Mouse (Mus musculus): ENCODE measurements around the gene 2610528J11Rik. TPM values are rescaled to one million over a fixed set of nuclear protein-coding genes. Genes with fewer than 3 reads are reported as not detected.
"Not testable (repeated sequence)": the region's sequence is repeated elsewhere in the genome, so short reads cannot be mapped to it uniquely, and the experiment has no call there.

Gene 2610528J11Rik
- total RNA-seq, 2 experiments from 2014 or later, result not detected

DNA sequence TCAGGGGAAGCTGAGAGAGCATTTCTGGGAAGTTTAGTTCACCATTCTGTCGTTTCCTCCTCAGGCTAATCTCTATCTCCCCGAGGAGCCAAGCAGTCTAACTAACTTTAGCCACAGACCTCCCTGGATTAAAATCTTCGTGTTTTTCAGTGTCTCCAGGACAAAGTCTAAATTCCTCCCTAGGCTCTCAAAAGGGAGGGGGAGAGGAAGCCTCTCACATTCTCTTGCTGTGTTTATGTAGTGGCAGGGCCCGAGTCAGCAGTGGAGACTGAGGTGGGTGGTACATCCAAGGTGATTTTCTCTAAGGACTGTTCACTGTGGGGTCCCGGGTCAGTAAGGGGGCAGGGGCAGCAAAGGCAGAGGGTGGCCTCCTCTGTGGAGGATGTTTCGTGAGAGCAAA, 11.0 kb downstream of the 2610528J11Rik start:
- no peak for DNase-seq
- intact Hi-C loops (cut with DNase I), result no loop called here

DNA sequence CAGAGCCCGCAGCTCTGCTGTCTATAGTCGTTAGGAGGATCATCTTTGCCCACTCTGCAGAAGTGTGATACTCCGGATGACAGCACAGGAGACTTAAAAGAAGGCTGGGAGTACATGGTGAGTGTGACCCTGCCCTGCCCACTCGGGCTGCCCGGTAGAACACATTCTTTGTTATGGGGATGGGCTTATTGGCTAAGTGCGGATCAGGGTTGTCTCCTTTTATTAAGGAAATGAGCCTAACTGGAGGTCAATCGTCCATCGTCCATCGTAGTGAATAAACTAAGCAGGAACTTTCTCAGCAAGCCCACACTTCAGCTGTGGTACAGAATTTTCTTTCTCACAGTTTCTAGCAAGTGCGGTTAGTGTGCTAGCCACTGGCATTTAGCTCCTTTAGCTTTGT, 13.1 kb downstream of the 2610528J11Rik start:
- intact Hi-C loops (cut with DNase I), result no loop called here
- no peak for DNase-seq

DNA sequence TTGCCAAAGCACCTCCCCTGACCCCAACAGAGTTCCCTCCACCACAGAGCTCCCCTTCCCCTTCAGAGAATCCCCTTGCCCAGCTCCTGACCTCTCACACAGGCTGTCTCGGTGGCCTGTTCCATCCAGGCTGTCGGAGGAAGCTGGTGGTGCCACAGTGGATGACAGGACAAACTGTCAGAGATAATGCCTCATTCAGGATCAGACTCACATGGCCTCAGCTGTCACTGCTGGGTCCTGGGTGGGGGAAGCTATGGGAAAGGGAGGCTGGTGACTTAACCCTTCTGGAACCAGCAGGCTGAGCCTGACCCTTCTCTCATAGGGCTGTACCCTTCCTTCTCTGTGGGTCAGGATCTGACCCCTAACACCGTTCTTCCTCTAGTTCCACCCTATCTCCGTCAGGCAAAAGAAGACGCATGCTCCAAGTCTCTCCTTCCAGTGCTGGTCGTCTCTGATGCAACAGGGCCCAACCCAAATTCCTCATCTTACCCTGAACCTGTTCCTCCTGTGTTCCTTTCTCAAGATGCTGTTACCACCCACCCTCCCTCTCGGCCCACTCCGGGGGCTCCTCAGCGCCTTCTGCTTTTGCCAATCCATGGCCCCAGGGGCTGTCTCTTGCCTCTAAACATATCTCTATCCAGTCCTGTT, 15.8 kb downstream of the 2610528J11Rik start:
- no peak for DNase-seq
- intact Hi-C loops (cut with DNase I), result no loop called here

DNA sequence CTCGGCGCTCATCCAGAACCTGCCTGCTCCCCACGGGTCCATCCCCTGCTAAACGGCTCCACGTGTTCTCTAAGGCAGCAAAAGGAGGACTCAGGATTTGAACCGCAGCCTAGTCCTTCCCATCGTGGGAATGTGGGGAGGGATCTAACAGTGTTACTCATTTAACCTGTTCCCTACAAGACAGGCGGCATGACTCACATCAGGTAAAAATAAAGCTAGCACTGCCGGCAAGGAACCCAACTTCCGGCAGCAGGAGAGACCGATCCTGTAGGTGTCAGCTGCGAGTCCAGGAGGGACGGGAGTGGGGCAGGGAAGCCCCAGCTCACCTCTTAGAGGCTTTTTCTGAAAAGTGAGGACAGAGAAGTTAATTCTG, 16.3 kb downstream of the 2610528J11Rik start:
- intact Hi-C loops (cut with DNase I), result no loop called here
- peak in 1 of 2 experiments; percentile 21 for DNase-seq

DNA sequence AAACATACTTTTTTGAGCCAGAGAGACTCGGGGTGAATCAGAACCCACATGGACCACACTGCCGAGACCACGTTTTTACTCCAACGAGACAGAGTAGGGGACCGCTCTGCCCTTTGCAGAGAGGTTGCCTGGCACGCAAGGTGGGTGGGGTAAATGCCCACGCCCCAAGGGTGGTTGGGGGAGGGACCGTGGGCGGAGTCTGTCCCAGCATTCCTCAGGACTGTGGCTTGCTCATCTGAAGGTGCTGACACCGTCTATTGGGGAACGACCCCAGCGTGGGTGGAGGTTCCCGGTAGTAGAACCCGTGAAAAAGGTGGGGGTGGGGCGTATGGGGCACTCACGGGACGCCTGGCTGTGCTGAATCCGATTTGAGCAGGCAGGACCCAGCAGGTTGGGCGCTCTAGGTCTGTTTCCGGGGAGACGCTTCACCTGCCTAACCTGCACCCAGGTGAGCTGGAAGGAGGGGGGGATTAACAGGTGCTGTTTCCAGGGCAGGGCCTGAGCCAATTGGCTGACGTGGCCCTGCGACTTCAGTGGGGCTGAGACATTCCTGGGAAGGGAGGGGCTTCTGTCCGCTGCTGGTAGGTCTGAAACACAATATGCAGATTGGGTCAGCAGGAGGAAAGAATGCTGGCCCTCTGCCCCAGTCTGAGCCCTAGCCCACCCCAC, 16.9 kb downstream of the 2610528J11Rik start, which contains the start of gene Tmem125:
Gene Tmem125, minus strand, starts transcription at position 453 of the 669 bp plus-strand sequence.
- DNase-seq, result peak; percentile 26 to 42
- intact Hi-C loops (cut with DNase I), result no loop called here

DNA sequence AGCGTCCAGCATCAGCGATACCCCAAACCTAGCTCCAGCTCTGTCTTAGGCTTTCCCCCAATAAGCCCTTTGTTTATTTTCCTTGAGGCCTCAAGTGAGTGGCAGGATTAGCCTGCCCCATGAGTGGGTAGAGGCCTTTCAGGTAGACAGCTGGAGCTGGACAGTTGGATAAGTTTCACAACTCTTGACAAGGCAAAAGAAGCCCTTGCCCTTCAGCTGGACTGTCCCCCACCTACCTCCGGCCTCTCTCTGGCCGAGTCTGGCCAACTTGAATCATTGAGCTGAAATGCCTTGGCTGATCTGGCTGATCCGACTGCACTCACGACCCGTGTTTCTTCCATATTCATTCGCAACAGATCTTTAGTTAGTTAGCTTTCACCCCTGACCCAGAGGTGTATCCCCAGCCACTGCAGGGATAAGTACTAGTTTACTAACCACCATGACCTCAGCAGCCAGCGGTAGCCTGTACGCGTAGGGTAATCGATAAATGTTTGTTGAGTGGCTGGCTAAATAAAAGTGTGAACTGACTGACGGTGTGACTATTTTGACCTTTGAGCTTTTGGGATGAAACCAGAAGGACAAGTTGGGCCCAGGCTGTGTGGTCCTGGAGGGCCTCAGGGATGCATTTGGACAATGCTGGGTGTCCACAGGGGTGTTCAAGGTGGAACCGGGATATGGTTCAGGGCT, 17.8 kb downstream of the 2610528J11Rik start:
- DNase-seq, result no peak
- intact Hi-C loops (cut with DNase I), result no loop called here

DNA sequence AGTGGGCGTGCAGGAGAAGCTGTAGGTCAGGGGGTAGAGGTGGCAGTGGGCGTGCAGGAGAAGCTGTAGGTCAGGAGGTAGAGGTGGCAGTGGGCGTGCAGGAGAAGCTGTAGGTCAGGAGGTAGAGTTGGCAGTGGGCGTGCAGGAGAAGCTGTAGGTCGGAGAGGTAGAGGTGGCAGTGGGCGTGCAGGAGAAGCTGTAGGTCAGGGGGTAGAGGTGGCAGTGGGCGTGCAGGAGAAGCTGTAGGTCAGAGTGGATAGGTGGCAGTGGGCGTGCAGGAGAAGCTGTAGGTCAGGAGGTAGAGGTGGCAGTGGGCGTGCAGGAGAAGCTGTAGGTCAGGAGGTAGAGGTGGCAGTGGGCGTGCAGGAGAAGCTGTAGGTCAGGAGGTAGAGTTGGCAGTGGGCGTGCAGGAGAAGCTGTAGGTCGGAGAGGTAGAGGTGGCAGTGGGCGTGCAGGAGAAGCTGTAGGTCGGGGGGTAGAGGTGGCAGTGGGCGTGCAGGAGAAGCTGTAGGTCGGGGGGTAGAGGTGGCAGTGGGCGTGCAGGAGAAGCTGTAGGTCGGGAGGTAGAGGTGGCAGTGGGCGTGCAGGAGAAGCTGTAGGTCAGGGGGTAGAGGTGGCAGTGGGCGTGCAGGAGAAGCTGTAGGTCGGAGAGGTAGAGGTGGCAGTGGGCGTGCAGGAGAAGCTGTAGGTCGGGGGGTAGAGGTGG, 20.8 kb downstream of the 2610528J11Rik start:
- DNase-seq, result peak; percentile 59 to 66
- intact Hi-C loops (cut with DNase I), result not testable (repeated sequence)

DNA sequence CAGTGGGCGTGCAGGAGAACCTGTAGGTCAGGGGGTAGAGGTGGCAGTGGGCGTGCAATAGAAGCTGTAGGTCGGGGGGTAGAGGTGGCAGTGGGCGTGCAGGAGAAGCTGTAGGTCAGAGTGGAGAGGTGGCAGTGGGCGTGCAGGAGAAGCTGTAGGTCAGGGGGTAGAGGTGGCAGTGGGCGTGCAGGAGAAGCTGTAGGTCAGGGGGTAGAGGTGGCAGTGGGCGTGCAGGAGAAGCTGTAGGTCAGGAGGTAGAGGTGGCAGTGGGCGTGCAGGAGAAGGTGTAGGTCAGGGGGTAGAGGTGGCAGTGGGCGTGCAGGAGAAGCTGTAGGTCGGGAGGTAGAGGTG, 21.3 kb downstream of the 2610528J11Rik start:
- DNase-seq, result peak; percentile 9 to 45
- intact Hi-C loops (cut with DNase I), result not testable (repeated sequence)

DNA sequence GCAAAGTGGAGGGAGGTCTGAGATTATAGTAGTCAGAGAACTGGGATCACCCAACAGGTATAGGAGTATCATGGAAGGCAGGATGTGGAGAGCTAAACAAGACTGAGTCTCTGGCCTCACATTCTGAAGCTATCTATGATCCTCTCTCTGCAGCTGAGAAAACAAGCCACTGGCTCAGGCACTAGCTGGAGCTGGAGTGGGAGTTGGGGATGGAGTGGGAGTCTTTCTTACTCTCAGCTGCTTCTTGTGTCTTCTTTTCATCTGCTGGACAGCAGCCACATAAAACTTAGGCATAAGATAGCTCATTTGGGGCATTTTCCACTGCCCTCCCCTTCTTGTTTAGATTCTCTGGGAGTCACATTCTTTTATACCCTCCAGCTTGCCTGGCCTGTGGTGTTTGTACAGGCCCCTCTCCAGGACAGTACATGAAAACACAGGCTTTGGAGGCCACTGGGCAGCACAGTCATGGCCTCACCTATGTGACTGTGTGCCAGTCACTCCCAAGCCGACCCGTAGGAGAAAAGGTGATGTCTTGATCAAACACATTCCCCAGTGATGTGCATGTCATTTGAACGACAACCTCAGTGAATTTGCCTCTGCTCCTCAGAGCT, 26.3 kb downstream of the 2610528J11Rik start:
- intact Hi-C loops (cut with DNase I), result no loop called here
- no peak for DNase-seq

DNA sequence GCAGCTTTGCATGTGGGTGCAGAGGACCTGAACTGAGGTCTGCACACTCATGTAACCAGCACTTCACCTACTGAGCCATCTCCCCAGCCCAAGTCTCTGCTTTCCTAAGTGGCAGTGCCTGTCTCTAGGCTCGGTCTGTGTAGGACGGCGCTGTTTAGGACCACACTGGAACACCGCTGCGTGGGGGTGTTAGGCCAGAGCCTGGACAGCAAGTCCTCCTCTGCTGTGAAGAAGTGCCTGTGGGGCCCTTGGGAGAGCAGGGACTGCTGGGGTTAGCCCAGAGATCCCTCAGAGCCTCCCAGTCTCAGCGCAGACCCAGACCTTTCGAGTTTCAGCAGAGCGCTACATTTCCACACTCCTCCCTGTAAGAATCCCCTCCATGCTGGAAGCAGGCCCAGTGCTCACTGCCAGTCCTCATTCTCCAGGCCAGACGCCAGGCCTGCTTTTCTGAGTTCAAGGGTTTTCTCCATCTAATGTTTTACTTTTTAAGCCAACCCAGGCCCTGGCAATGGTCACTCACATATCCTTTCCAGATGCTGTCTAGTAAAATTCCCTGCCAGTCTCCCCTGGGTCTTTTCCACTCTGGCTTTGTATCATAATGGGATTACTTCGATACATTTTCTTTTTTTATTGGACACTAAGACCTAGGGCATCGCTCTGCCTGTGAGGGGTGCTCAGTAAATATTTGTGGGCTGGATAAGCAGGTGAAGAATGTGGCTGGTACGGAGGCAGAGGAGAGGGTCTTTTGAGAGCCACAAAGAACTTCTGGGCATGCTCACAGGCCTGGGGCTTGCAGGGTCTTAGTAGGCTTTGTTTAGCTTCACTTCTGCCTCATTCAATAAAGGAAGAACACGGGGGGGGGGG, 37.5 kb downstream of the 2610528J11Rik start:
- intact Hi-C loops (cut with DNase I), result no loop called here
- DNase-seq, result peak in 1 of 2 experiments; percentile 9

DNA sequence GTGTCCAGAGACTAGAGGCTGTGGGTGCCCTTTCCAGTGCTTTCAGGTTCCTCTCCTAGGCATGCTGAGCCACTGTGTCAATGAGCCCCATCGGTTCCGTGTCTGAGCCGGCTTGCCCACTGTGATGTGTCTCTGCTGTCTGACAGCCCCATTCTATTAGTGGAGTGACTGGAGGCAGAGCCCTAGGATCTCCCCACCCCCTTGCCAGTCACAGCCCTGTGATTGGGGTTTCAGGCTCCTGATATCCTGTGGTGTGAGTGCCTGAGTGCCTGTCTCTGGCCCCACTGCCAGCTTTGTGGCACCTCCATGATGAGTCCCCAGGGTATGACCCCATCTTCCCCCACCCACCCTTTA, 38.1 kb downstream of the 2610528J11Rik start:
- no peak for DNase-seq
- intact Hi-C loops (cut with DNase I), result loop anchor here (5.0 kb wide), 1 partner anchor 158 kb away; the partner anchor contains the start of genes Med8 and Szt2

DNA sequence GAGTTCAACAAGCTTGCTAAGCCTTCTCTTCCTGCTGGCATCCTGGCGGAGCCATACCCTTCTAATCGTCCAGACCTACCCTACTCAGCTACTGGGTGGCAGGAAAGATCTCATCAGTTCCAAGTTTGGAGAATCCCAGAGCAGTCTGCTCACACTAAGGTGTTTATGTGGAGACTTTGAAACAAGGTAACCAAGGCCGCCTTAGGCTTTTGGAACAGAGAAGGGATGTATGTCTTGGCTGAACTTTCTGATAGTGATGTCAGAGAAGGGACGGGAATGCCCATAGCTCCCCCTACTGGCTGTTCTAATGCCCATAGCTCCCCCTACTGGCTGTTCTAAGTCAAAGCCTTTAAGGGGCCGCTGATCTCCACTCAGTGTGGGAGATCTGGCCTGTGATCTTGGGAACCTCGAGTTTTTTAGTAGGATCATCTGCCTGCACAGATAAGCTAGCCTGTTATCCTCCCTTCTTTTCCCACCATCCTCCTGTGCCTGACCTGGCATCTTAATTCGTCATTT, 39.4 kb downstream of the 2610528J11Rik start:
- intact Hi-C loops (cut with DNase I), result loop anchor here (5.0 kb wide), 1 partner anchor 159 kb away; the partner anchor contains the start of genes Med8 and Szt2
- DNase-seq, result peak; percentile 51 to 71

DNA sequence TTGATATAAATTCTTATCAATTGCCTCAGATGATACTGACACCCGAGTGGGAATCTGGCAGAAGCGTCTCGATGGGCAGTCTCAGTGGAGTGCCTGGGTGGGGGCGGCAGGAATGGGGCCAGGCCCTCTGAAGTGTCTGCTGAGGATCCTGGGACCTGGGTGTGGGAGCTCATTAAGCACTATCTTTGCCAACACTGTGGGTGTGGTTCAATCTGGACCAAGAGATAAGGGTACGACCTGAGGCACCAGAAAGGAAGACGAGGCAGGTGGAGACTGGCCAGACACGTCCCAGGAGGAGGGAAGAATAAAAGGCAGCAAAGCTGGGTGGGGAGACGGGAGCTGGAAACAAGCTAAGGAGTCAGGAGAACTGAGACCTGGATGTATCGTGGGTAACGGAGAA, 41.9 kb downstream of the 2610528J11Rik start:
- DNase-seq, result no peak
- intact Hi-C loops (cut with DNase I), result loop anchor here (5.0 kb wide), 1 partner anchor 161 kb away; the partner anchor contains the start of genes Med8 and Szt2

DNA sequence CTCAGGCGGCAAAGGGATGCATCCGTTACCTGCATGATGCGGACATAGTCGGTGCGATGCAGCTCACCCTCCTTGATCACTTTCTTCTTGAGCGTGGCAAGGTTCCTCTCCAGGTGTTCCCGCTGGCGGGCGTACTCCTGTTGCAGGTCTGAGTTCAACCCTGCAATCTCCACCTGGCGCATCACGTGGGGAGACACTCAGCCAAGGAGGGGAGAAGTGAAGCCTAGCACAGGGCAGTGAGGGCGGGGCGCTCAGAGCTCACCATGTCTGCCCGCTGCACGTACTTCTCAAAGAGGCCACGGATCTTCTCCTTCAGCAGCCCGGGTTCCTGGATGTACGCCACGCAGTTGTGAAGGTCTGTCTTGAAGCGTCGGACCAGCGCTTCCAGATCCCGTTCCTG, 42.5 kb downstream of the 2610528J11Rik start:
- DNase-seq, result no peak
- intact Hi-C loops (cut with DNase I), result loop anchor here (5.0 kb wide), 1 partner anchor 162 kb away; the partner anchor contains the start of genes Med8 and Szt2

DNA sequence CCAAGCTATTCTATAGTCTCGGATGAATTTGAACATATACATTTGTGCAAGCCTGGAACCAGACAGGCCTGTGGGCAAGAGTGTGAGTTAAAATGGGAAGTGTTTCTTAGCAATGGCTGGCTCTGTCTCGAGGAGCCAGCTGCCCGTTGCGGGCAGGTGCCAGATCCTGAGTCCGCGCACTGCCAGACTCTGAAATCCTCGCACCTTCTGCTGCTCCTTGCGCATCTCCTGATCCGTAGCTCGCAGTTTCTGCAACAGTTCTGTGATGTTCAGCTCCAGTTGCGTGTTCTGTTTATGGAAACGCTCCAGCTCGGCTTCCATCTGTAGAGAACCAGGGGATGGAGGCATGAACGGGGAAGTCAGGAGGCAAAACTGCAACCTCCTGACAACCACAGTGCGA, 44.6 kb downstream of the 2610528J11Rik start:
- intact Hi-C loops (cut with DNase I), result no loop called here
- no peak for DNase-seq

DNA sequence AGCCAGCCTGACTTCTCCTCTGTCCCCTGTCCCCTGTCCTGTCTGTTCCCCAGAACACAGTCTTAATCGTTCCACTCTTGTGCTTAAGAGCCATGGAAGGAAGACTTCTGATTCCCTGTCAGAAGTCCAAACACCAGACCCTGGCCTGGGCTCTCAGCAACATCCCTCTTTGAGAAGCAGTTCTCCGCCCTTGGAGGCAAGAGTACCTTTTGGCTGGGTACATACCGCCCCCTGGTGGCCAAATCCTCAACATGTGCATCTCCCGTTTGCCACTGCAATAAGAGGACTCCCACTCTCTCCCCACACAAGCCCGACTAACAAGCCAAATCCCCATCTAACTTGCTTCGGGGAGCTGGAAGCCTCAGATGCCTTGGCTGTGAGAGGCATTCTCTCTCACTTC, 49.3 kb downstream of the 2610528J11Rik start:
- intact Hi-C loops (cut with DNase I), result loop anchor here (5.0 kb wide), 1 partner anchor 359 kb away; no protein-coding TSS in a partner anchor
- DNase-seq, result peak; percentile 82 to 89

DNA sequence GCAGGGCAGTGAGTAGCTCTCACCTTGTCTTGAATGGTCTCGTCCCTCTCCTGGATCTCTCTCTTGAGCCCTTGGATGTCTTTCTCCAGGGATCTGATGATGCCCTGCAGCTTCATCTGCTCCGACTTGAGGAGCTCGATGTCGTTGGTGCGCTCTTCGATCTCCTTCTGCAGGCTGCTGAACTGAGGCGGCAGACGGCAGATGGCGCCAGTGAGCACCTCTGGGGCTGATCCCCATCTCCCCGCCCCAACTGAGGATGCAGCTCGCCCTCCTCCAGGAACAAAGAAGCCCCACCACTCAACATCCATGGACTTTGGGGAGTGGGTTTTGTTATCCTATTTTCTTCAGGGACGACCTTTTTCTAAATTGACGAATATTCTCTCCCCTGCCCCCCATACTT, 52.5 kb downstream of the 2610528J11Rik start:
- DNase-seq, result peak; percentile 50 to 64

More for the DNA sequence above, 52.5 kb downstream of the 2610528J11Rik start:
- intact Hi-C loops (cut with DNase I), result loop anchor here (5.0 kb wide), 1 partner anchor 362 kb away; no protein-coding TSS in a partner anchor

Data from heart, postnatal 14 days (tissue).